Mouse (Mus musculus) R1 (cell line): ENCODE measurements around the gene Polk.

Experiments used
- DNase-seq: peaks from one replicate; pipeline ENCODE4 v3.0.0-alpha.2; 2018; ENCODE audit warnings: low read depth, low spot score

Polk gene

GRCm38 (mm10) chr13:96529542-96529941 is 12.8 kb downstream of the Polk start:
- no peak for DNase-seq

GRCm38 (mm10) chr13:96528776-96529175 is 13.6 kb downstream of the Polk start:
- DNase-seq: no peak

- DNase-seq: no peak
Measured at GRCm38 (mm10) chr13:96527856-96528255, 14.5 kb downstream of the Polk start.

- no peak for DNase-seq
Measured at GRCm38 (mm10) chr13:96527022-96527421, 15.4 kb downstream of the Polk start.

DNA sequence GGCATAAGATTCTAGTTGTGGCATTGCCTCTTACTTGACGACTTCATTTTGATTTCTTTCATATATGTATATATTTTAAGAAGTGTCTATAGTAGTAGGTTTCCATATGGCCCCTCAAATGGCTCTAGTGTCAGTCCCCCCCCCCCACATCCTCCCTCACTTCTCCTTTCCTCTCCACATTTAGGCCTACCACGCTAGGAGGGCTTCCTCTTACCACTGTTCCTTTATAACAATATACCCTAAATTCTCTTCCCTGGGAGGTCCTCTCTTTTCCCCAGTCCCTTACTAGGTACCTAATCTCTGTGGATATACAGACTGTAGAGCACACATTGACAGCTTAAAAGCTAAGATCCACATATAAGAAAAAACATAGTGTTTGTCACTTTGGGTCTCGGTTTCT is 21.1 kb downstream of the Polk start:
- no peak for DNase-seq

DNA sequence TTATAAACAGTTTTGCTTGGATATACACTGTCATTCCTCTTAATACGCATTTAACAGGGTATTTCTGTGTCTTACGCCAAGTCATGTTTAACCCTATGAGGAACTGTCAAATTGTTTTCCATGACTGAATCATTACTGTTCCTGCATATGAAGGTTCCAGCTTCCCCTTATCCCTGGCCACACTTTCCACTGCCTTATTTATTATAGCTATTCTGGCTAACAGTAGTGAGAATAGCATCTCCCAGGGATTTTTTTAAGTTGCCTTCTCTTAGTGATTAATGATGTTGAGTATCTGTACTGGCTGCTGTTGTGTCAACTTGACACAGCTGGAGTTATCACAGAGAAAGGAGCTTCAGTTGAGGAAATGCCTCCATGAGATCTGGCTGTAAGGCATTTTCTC is 25.0 kb downstream of the Polk start:
- DNase-seq: no peak

GRCm38 (mm10) chr13:96516249-96516648 is 26.1 kb downstream of the Polk start:
- DNase-seq: peak; percentile 78

GRCm38 (mm10) chr13:96514154-96514942 is 28.0 kb downstream of the Polk start:
- DNase-seq: no peak

DNA sequence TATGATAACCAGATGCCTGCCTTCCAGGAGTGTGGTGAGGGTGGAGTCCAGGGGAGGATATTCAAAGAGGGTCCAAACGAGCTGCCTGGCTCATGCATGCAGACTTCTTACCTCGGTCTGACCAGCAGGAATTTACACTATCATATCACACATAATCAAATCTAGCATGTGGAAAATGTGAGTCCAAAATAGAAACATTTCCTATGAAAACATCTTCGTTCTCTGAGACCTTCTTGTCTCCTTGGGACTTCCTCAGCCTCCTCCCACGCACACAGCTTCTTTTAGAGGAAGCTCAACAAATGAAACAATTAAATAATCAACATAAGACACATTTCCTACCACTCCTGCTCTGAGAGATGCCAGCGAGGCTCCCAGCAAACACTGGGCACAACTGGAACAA is 30.5 kb downstream of the Polk start:
- no peak for DNase-seq

- DNase-seq: no peak
Measured at GRCm38 (mm10) chr13:96511262-96511661, 31.1 kb downstream of the Polk start.

DNA sequence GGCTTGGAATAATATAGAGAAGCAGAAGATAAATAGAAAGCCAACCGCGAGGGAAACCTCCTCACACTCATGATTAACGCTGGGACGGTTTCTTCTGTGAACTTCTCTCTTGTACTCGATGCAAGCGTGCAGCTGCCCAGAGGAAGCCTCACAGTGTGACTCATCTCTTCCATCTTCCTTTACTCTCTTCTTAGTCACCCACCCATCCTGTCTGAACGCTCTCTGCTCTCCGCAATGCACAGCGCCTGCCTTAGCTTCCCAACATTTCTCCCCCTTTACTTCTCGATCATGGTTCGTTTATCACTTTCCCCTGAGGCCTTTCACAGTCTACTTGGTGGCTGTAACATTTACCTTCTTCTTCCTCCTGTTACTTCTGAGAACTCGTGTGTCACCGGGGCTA is 31.7 kb downstream of the Polk start:
- DNase-seq: no peak

GRCm38 (mm10) chr13:96507541-96507940 is 34.8 kb downstream of the Polk start:
- no peak for DNase-seq

- DNase-seq: no peak
Measured at GRCm38 (mm10) chr13:96506313-96506712, 36.1 kb downstream of the Polk start.

GRCm38 (mm10) chr13:96505661-96506060 is 36.7 kb downstream of the Polk start:
- no peak for DNase-seq

DNA sequence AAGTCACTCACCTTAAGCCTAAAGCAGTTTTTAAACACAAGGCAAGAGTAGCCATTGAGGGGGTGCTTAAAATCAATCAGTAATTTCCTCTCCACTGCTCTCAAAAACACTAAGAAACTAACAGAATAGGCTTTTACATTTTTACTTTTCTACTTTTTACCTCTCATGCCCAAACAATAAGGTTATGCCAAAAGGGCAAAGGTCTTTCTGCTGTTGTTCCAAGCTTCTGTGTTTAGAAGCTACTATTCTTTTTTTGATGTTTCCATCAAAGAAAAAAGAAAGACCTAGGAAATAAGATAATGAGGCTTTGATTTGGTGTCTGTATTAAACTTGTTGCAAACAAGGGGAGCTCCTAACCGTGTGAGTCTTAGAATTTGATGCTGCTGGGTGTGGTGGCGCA is 42.5 kb downstream of the Polk start:
- DNase-seq: no peak

- no peak for DNase-seq
Measured at GRCm38 (mm10) chr13:96496630-96497029, 45.7 kb downstream of the Polk start.

DNA sequence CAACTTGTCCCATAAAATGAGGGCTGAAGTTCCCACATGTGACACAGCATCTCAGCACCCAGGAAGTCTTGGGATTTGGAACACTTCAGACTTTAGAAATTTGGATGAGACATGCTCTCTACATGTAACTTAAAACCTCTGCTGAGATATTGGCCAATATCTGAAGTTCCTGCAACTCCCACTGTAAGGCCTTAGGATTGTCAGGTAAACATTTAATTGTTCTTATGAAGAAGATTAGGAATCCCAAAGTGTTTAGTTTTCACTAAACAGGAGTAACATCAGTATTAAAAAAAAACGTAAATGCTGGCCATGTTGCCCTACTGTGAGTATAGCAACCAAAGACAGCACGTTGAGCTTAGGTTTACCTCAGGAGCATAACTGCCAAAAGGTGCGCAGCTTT is 51.9 kb downstream of the Polk start, which contains the start of gene Gm17622:
TSS of gene Gm17622 (plus strand) at position 301 of the 400 bp plus-strand sequence.
- DNase-seq: no peak

DNA sequence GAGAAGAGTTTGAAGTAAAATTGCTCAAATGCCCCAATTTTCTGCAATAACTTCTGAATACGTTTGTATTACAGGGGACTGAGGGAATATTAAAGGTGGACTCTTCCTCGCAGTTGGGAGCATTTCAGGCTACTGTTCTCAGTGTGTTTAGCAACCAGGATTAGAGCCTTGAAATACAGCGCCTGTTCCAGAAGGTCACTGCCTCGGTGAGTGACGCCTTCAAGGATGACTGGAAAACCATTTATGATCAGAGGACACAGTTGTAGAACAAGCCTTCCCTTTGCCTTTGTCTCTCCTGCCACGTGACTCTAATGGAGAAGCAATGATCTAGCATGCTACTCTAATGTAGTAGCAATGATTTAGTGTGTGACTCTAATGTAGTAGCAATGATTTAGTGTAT is 54.4 kb downstream of the Polk start:
- no peak for DNase-seq

DNA sequence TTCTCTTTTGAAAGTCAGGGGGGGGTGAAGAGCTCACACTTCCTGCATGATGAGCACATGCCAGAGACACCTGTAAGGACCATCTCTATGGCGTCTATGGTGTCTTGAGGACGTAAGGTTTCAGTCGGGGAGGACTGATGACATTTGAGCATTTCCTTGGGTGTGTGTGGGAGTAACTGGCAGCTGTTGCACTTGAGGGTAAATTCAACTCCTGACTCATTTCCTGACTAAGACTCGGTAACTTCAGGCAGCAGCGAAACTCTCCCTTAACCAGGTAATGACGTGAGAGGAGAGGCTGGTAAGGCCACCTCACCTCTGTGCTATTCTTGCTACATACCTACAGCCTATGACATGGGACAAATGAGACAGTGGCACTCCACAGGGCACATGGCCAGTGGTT is 55.1 kb downstream of the Polk start:
- no peak for DNase-seq

DNA sequence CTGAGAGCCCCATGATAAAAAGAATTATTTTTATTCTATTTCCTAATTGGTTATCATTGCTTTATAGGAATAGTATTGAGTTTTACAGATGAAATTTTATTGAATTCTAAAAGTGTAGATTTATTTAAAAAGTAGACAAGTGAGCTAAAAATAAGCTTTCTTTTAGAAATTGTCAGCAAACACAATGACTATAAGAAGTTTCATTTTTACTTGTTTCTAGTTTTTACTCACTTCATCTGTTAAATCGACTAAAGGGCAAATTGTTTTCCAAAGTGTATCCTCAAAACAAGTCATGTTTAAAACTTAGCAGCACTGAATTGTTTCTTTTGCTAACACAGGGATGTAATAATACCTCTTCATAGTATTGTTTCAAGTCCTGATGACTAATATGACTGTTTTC is 63.4 kb downstream of the Polk start:
- DNase-seq: no peak

- DNase-seq: no peak
Measured at GRCm38 (mm10) chr13:96477226-96477625, 65.2 kb downstream of the Polk start.

- DNase-seq: no peak
Measured at GRCm38 (mm10) chr13:96470957-96471356, 71.4 kb downstream of the Polk start, which contains the start of gene Ankdd1b. Gene Ankdd1b, minus strand, starts transcription at chr13:96471198.

GRCm38 (mm10) chr13:96470556-96470955 is 71.8 kb downstream of the Polk start:
- DNase-seq: no peak

GRCm38 (mm10) chr13:96468678-96469077 is 73.7 kb downstream of the Polk start:
- DNase-seq: no peak
